ENCODE assay signal across 8 mouse cellular contexts in the genomic region with DNA sequence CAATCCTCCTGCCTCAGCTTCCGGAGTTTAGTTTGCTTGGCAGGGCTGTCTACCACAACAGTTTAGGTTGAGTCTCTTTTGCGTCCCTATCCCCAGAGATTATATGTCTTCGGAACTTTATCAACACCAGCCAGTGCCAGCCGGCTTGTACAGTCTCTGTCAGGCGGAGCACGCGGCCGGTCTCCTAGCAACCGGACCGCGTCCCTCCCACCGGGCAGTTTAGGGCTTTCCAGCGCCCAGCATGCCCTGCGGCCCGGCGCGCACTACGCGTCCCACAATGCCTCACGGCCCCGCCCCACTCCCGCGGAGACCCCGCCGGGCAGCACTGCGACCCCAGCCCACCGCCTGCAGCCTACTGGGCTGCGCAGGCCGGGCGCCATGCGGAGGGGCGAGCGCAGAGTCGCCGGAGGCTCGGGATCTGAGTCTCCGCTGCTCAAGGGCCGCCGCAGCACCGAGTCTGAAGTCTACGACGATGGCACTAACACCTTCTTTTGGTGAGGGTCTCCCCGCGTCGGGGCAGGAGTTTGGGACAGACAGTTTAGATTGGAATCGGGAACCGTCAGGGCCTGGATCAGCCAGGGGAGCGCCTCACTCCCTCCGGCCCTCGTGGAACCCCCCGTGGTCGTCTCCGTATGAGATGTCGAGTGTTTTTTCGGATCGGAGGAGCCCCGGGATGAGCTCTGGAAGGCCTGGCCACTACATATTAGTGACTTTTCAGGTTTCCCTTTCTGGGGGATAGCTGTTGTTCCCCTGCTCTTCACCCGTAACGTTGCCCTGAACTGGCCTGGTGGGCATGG. TPM values are rescaled to one million over a fixed set of nuclear protein-coding genes. Genes with fewer than 3 reads are reported as not detected.
DNase-seq lines count a peak whose midpoint lies in the region; ATAC-seq and TF ChIP-seq lines count a peak whose summit lies in the region.

No protein-coding gene starts in this region.

- intact Hi-C loops in heart, postnatal 36 days (cut with DNase I), result loop anchor here (5.0 kb wide), 1 partner anchor 39 kb away; no protein-coding TSS in a partner anchor

- no peaks in the 10 kb centered on the region for H3K27me3 ChIP-seq in forebrain, embryonic 15.5 days
- no peaks in the 10 kb centered on the region for H3K27me3 ChIP-seq in lung, embryonic 14.5 days (ENCODE audit: insufficient read depth, low read length)
- H3K27me3 ChIP-seq in thymus, adult 2 months (ENCODE audit: control insufficient read depth, insufficient read depth, low read length), result no peaks in the 10 kb centered on the region

- peaks cover 22% of the 10 kb centered on the region for H3K4me1 ChIP-seq in forebrain, embryonic 15.5 days
- H3K4me1 ChIP-seq in lung, embryonic 14.5 days (ENCODE audit: insufficient read depth), result peaks cover 7% of the 10 kb centered on the region; the same call in 1 of the 2 replicates
- H3K4me1 ChIP-seq in olfactory bulb, adult 2 months (ENCODE audit: control insufficient read depth, insufficient read depth, low read length), result peaks cover 7% of the 10 kb centered on the region
- peaks cover 8% of the 10 kb centered on the region for H3K4me1 ChIP-seq in thymus, adult 2 months (replicated peaks; ENCODE audit: control insufficient read depth, insufficient read depth, low read length)

- H3K9me3 ChIP-seq in forebrain, embryonic 15.5 days, result no peaks in the 10 kb centered on the region
- no peaks in the 10 kb centered on the region for H3K9me3 ChIP-seq in lung, embryonic 14.5 days (ENCODE audit: low read depth, low read length)

- peak overlapping the region; percentile 74 for H3K4me3 ChIP-seq in forebrain, embryonic 15.5 days
- H3K4me3 ChIP-seq in layer of hippocampus, adult 2 months, result peak overlapping the region; percentile 99
- H3K4me3 ChIP-seq in lung, embryonic 14.5 days (ENCODE audit: low read depth, low read length), result peak overlapping the region; percentile 91
- H3K4me3 ChIP-seq in olfactory bulb, adult 2 months (ENCODE audit: insufficient read depth, low read depth, low read length), result peak overlapping the region; percentile 96
- H3K4me3 ChIP-seq in thymus, adult 2 months (ENCODE audit: control insufficient read depth, insufficient read depth, low read length), result peak overlapping the region; percentile 97

- peak; percentile 94 for DNase-seq in ES-CJ7 (ENCODE audit: low read depth, low spot score)
- peak; percentile 86 for DNase-seq in cerebellum, adult 11 months
- DNase-seq in heart, postnatal 36 days, result peak; percentile 86
- peak; percentile 90 to 92 for DNase-seq in layer of hippocampus, adult 2 months (ENCODE audit: low spot score in 2 of 2)
- peak; percentile 97 for DNase-seq in lung, embryonic 14.5 days
- DNase-seq in thymus, adult 2 months, result peak; percentile 89

- peak overlapping the region; percentile 16; the same call in 1 of the 2 replicates for H3K27ac ChIP-seq in forebrain, embryonic 15.5 days (replicated peaks)
- peak overlapping the region; percentile 91 for H3K27ac ChIP-seq in layer of hippocampus, adult 2 months
- peak overlapping the region; percentile 61; the same call in 1 of the 2 replicates for H3K27ac ChIP-seq in lung, embryonic 14.5 days (ENCODE audit: low read depth)
- no peak overlapping the region; the same call in 1 of the 2 replicates for H3K27ac ChIP-seq in olfactory bulb, adult 2 months (ENCODE audit: insufficient read depth, low read depth, low read length)
- no peak overlapping the region for H3K27ac ChIP-seq in thymus, adult 2 months (ENCODE audit: control insufficient read depth, insufficient read depth, low read length)

- TF ChIP-seq CTCF in layer of hippocampus, adult 2 months (conservative IDR thresholded peaks at IDR 0.05), result no peak
- TF ChIP-seq CTCF in lung, embryonic 14.5 days (IDR thresholded peaks at IDR 0.05; ENCODE audit: low read depth), result no peak
- TF ChIP-seq CTCF in olfactory bulb, adult 2 months (IDR thresholded peaks at IDR 0.05; ENCODE audit: insufficient read depth, low read depth, low read length), result no peak
- TF ChIP-seq CTCF in thymus, adult 2 months (IDR thresholded peaks at IDR 0.05; ENCODE audit: borderline replicate concordance, control insufficient read depth, extremely low read depth, insufficient read depth, low read length, poor library complexity), result no peak; the same call in 1 of the 2 replicates

- H3K4me2 ChIP-seq in forebrain, embryonic 15.5 days (replicated peaks), result peak overlapping the region; percentile 88
- peak overlapping the region; percentile 81 for H3K4me2 ChIP-seq in lung, embryonic 14.5 days

- ATAC-seq in forebrain, embryonic 15.5 days (replicated peaks), result peak; percentile 100
- peak; percentile 99 for ATAC-seq in lung, embryonic 14.5 days (ENCODE audit: insufficient read depth)

- peaks cover 8% of the 10 kb centered on the region; the same call in 1 of the 2 replicates for H3K36me3 ChIP-seq in forebrain, embryonic 15.5 days
- peaks cover 16% of the 10 kb centered on the region; the same call in 1 of the 2 replicates for H3K36me3 ChIP-seq in lung, embryonic 14.5 days (ENCODE audit: insufficient read depth)
- peaks cover 4% of the 10 kb centered on the region; the same call in 1 of the 2 replicates for H3K36me3 ChIP-seq in thymus, adult 2 months (ENCODE audit: control insufficient read depth, insufficient read depth, low read length)

- peak overlapping the region; percentile 81 for H3K9ac ChIP-seq in forebrain, embryonic 15.5 days (replicated peaks)
- peak overlapping the region; percentile 87 for H3K9ac ChIP-seq in lung, embryonic 14.5 days

- WGBS in forebrain, embryonic 15.5 days, result under 1% methylated on average over 57 of the region's 59 CpGs
- under 1% methylated on average over 57 of the region's 59 CpGs for WGBS in lung, embryonic 14.5 days
- WGBS in olfactory bulb, adult 2 months, result under 1% methylated on average over 59 of the region's 59 CpGs
- under 1% methylated on average over 59 of the region's 59 CpGs for WGBS in thymus, adult 2 months

- peak; percentile 60; the same call in 1 of the 2 replicates for TF ChIP-seq POLR2A in olfactory bulb, adult 2 months (IDR thresholded peaks at IDR 0.05; ENCODE audit: insufficient read depth, low read depth, low read length)
- 0 out of 2 replicates have a peak, but pooled peaks have one; percentile 12 for TF ChIP-seq POLR2A in thymus, adult 2 months (IDR thresholded peaks at IDR 0.05; ENCODE audit: control insufficient read depth, extremely low read depth, insufficient read depth, low read length, poor library complexity)

RNA-seq across cellular contexts. Expression of a gene that starts 9.0 kb away (rescaled TPM):
- polyA plus RNA-seq in forebrain, embryonic 15.5 days (2015; fragmentation: Nextera tagmentation; extraction: Ambion mirVana), result 74.5 TPM in 2 replicates
- 10 to 100 TPM; 25.8 to 36.2 TPM for total RNA-seq in heart, postnatal 36 days (2021)
- total RNA-seq in layer of hippocampus, adult 2 months (2021), result 10 to 100 TPM; 50.8 to 64.4 TPM
- 50.6 and 57.7 TPM in 2 replicates for polyA plus RNA-seq in lung, embryonic 14.5 days (2014; fragmentation: Nextera tagmentation; extraction: Ambion mirVana)
- not detected in 2 replicates for polyA plus RNA-seq in olfactory bulb, adult 2 months (2012; ENCODE audit: insufficient read depth, insufficient read length, low replicate concordance, missing spikeins)
- polyA plus RNA-seq in thymus, adult 2 months (2012; rRNA removed), result 29.9 and 33.8 TPM in 2 replicates

RNA-seq across cellular contexts. Expression of a gene that starts 13.6 kb away (rescaled TPM):
- 0.09 TPM in 1 of 2 replicates, not detected in the other for polyA plus RNA-seq in forebrain, embryonic 15.5 days (2015; fragmentation: Nextera tagmentation; extraction: Ambion mirVana)
- under 1 TPM; 0.14 to 0.33 TPM for total RNA-seq in heart, postnatal 36 days (2021)
- not detected for total RNA-seq in layer of hippocampus, adult 2 months (2021)
- 4.2 and 4.3 TPM in 2 replicates for polyA plus RNA-seq in lung, embryonic 14.5 days (2014; fragmentation: Nextera tagmentation; extraction: Ambion mirVana)
- not detected in 2 replicates for polyA plus RNA-seq in olfactory bulb, adult 2 months (2012; ENCODE audit: insufficient read depth, insufficient read length, low replicate concordance, missing spikeins)
- polyA plus RNA-seq in thymus, adult 2 months (2012; rRNA removed), result 1.5 and 2.9 TPM in 2 replicates

RNA-seq across cellular contexts. Expression of a gene that starts 30.9 kb away (rescaled TPM):
- 1.8 and 2.0 TPM in 2 replicates for polyA plus RNA-seq in forebrain, embryonic 15.5 days (2015; fragmentation: Nextera tagmentation; extraction: Ambion mirVana)
- 1 to 10 TPM; 5.6 to 9.5 TPM for total RNA-seq in heart, postnatal 36 days (2021)
- total RNA-seq in layer of hippocampus, adult 2 months (2021), result 1 to 10 TPM; 2.1 to 2.5 TPM
- 7.8 and 9.8 TPM in 2 replicates for polyA plus RNA-seq in lung, embryonic 14.5 days (2014; fragmentation: Nextera tagmentation; extraction: Ambion mirVana)
- not detected in 2 replicates for polyA plus RNA-seq in olfactory bulb, adult 2 months (2012; ENCODE audit: insufficient read depth, insufficient read length, low replicate concordance, missing spikeins)
- 62.4 and 67.3 TPM in 2 replicates for polyA plus RNA-seq in thymus, adult 2 months (2012; rRNA removed)

RNA-seq across cellular contexts. Expression of a gene that starts 41.4 kb away (rescaled TPM):
- 42.3 and 44.0 TPM in 2 replicates for polyA plus RNA-seq in forebrain, embryonic 15.5 days (2015; fragmentation: Nextera tagmentation; extraction: Ambion mirVana)
- total RNA-seq in heart, postnatal 36 days (2021), result 10 to 100 TPM; 66.8 to 67.8 TPM
- total RNA-seq in layer of hippocampus, adult 2 months (2021), result 10 to 100 TPM; 40.6 to 42.3 TPM
- polyA plus RNA-seq in lung, embryonic 14.5 days (2014; fragmentation: Nextera tagmentation; extraction: Ambion mirVana), result 124 and 130 TPM in 2 replicates
- polyA plus RNA-seq in olfactory bulb, adult 2 months (2012; ENCODE audit: insufficient read depth, insufficient read length, low replicate concordance, missing spikeins), result not detected in 2 replicates
- polyA plus RNA-seq in thymus, adult 2 months (2012; rRNA removed), result 59.0 and 75.9 TPM in 2 replicates

RNA-seq across cellular contexts. Expression of a gene that starts 53.2 kb away (rescaled TPM):
- not detected in 2 replicates for polyA plus RNA-seq in forebrain, embryonic 15.5 days (2015; fragmentation: Nextera tagmentation; extraction: Ambion mirVana)
- not detected for total RNA-seq in heart, postnatal 36 days (2021)
- total RNA-seq in layer of hippocampus, adult 2 months (2021), result not detected
- 7.5 and 8.7 TPM in 2 replicates for polyA plus RNA-seq in lung, embryonic 14.5 days (2014; fragmentation: Nextera tagmentation; extraction: Ambion mirVana)
- not detected in 2 replicates for polyA plus RNA-seq in olfactory bulb, adult 2 months (2012; ENCODE audit: insufficient read depth, insufficient read length, low replicate concordance, missing spikeins)
- polyA plus RNA-seq in thymus, adult 2 months (2012; rRNA removed), result 46.8 and 49.9 TPM in 2 replicates

Comparison
In these comparisons a context has a peak if more than half of its experiments do, and no peak if none do; other contexts are left out.
1. H3K27ac ChIP-seq: peak in forebrain, embryonic 15.5 days (single experiment), layer of hippocampus, adult 2 months (single experiment) and lung, embryonic 14.5 days (single experiment); none in olfactory bulb, adult 2 months (single experiment) and thymus, adult 2 months (single experiment).
2. RNA of a gene that starts 9.0 kb away (polyA plus RNA-seq): 74.5 TPM in forebrain, embryonic 15.5 days, 50.6 to 57.7 TPM in lung, embryonic 14.5 days and 29.9 to 33.8 TPM in thymus, adult 2 months; not detected in olfactory bulb, adult 2 months; every median in the first group is over 10 times any median in the second.
3. Peak in every context shown above with its lines, with median percentiles within 50 percentile points of each other: DNase-seq and H3K4me3 ChIP-seq.